Mouse (Mus musculus) frontal cortex, postnatal 14 days (tissue): ENCODE measurements around the gene Gckr.
"Not testable (repeated sequence)": the region's sequence is repeated elsewhere in the genome, so short reads cannot be mapped to it uniquely, and the experiment has no call there.

ENCODE experiments used
- DNase-seq, 2 experiments: peaks; one replicate each; pipeline ENCODE4 v3.0.0; 2022; ENCODE audit warnings: low spot score in 2 of 2

The Gckr gene

DNA sequence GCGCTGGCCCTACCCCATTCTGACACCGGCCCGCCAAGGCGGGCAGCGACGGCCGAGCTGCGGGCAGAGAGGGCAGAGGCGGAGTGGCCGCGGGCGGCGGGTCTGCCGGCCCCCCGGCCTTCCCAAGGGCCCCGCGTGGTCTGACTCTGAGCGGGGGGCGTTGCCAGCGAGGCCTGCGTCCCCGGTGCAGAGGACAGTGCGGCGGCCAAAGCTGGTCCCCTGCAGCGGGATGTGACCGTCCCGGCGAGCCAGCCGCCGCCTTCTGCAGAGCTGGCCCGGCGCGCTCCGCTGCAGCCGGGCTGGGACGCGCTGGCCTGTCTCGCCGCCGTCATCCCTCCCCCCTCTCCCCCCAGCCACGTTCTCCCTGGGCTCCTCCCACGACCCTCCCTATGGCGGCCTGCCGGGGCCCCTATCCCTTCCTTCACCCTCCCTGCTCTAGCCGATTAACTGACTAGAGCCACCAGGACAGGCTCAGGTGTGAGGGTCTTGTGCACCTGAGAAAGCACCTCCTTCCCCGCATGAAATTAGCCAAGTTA, 1.6 kb upstream of the Gckr start, which contains the start of gene Fndc4:
Gene Fndc4, minus strand, starts transcription at position 475 of the 536 bp plus-strand sequence.
- DNase-seq = peak in 1 of 2 experiments; percentile 48

DNA sequence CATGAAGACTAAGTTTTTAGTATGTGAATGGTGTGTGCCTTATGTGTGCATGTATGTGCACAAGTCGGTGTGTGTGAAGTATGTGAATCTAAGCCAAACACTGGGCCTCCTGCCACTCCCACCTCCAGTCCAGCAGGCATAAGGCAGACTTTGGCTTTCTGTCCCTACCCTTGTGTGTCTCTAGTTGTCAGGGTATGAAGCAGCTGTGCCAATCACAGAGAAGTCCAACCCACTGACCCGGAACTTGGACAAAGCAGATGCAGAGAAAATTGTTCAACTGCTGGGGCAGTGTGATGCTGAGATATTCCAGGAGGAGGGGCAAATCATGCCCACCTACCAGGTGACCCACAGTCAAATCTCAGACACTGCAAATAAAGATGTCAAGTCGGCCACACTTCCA, 738 bp downstream of the Gckr start:
- DNase-seq = no peak

DNA sequence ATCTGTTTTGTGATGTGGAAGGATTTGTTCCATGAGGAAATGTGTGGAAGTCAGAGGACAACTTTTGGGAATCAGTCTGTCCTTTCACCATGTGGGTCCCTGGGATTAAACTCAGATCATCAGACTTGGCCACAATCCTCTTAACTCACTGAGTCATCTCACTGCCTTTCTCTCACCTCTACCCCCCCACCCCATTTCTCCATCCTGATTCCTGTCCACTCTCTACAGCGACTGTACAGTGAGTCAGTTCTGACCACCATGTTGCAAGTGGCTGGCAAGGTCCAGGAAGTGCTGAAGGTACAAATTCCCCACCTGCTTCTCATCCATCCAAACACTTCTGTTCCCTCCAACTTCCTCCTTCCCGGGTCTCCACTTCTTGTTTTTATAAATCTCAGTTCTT, 1.2 kb downstream of the Gckr start:
- no peak for DNase-seq

GRCm38 (mm10) chr5:31301866-31302265, 4.6 kb downstream of the Gckr start:
- no peak for DNase-seq

DNA sequence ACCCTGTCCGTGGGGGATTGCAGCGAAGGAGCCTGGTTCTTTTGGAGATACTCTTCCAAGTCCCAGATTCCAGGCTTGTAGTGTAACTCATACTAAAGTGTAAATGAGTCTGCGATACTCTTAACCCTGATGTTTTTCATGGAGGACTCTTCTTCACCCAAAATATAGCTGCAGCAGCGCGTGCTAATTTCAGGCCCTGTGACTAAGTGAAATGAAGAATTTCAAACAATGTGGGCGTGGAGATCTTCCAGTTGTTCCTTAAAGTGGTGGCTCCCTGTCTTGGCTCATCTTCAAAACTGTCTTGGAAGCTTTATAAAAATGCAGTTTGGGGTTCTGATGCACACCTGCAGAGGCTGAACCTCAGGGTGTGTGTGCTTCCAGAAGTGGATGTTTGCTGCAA, 5.8 kb downstream of the Gckr start:
- DNase-seq = no peak

- DNase-seq = no peak
These were observed 15.6 kb downstream of the Gckr start for GRCm38 (mm10) chr5:31312806-31313205.

DNA sequence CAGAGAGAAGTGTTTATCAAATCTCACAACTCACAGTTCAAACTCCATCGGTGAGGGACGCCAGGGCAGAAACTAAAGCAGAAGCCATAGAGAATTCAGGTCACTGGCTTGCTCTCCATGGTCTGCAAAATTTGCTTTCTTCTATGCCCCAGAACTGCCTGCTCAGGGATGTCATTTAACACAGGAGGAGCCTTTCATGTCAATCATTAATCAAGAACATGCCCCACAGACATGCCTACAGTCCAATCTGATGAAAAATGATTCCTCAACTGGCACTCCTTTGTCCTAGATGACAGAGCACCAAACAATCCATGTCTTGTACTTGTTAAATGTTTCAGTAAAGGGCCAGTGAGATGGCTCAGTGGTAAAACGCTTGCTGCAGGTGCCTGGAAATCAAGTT, 25.5 kb downstream of the Gckr start:
- no peak for DNase-seq

- no peak for DNase-seq
These were observed 26.8 kb downstream of the Gckr start for GRCm38 (mm10) chr5:31324085-31324484.

DNA sequence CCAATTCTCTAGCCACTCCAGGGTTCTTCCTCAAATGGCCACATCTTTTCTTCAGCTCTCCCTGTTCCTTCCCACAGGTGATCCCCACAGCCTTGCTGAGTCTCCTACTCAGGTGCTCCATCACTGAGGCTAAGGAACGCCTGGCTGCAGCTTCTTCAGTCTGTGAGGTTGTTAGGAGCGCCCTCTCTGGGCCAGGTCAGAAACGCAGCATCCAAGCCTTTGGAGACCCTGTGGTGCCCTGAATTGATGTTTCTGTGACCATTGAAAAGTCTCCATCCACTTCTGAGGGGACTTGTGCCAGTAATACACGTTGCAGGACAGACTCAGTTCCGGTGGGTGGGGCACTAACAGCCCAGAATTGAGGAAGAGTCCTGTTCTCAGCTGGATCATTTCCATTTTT, 29.6 kb downstream of the Gckr start:
- no peak for DNase-seq

GRCm38 (mm10) chr5:31328255-31328654, 31.0 kb downstream of the Gckr start:
- peak; percentile 9 to 25 for DNase-seq

DNA sequence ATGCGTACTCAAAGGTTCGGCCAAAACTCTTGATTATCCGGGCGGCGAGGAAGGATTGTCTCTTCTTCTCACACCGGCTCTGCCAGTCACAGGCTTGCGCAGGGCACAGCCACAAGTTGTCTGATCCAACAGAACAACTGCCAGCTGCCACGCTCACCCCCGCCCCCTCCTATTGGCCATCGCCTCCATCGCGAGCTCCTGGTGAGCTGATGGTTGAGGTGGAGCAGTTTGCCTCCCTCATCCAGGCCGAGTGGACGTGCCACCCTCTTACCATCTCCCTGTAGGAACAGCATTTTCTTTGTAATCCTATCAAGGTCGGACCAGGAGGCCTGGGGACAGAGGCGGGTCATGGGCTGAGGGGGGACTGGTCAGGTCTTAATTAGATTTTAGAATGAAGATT, 60.3 kb downstream of the Gckr start:
- DNase-seq = not testable (repeated sequence)

DNA sequence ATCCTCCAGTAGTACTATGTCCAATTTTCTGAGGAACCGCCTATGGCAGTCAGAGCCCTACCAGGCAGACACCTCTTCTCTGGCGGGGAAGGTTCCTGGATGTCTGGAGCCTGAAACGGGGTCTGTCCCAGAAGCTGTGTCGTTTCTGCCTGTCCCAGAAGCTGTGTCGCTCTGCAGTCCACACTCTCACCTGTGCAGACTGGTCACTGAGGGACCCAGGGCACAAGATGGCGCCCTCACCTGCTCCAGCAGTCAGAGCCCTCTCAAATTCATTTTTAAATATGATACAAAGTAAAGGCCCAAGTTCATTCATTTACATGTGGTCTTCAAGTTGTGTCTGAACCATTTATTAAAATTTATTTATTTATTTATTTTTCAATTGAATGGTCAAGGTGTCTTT, 63.7 kb downstream of the Gckr start:
- no peak for DNase-seq
